10 mouse cellular contexts compared by ENCODE assay signal in the genomic region with DNA sequence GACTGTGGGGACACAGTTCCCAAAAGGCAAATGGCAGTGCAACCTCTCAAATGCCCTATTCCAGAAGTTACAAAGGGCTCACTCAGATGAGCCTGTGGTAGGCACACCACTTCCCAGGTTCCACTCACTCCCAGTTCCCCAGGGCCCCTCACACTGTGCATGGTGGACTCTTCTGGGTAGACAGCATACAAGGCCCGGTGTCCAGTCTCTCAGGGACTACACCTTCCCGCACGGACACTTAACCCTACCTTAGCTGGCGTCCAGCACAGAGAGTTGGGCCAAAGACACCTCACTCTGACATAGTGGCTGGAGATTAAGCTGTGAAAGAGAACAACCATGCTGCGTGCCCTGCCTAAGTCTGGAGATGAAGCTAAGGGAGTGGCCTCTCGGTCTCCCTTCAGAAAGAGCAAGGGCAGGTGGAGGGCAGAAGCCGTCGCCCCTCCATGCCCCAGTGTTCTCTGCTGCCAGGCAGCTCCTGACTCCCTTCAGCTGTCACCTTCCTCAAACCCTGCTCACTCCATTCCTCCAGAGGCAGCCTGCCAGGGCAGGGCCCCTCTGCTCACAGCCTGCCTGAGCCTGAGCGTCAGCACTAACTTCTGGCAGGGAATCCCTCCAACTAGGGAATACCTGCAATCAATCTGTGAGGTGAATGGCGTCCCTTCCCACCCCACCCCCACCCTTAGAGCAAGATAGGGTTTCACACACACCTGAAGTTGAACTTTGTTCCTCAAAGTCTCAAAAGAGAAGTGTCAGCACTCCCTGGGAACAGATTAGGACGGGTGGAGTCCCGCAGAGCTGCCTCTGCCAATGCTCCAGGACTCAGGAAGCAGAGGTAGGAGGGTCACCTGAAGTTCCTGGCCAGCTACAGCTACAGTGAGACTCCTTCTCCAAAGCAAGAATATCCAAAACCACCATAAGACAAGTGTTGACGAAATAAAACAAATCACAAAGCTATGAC. TPM values are rescaled to one million over a fixed set of nuclear protein-coding genes. Genes with fewer than 3 reads are reported as not detected.
DNase-seq lines count a peak whose midpoint lies in the region; ATAC-seq and TF ChIP-seq lines count a peak whose summit lies in the region.
"Had no signal": no experiment of that assay in that cellular context is flagged by ENCODE, and none has a peak within 500 bp of the region (broad histone marks: within the 10 kb centered on the region; RNA-seq: fewer than 3 reads in every experiment).

No protein-coding gene starts in this region.

- no peak overlapping the region for H3K4me3 ChIP-seq in kidney, postnatal 0 days (replicated peaks; ENCODE audit: low read depth, low read length)
- no peak overlapping the region for H3K4me3 ChIP-seq in kidney, embryonic 16.5 days (ENCODE audit: low read length)
- H3K4me3 ChIP-seq in heart, embryonic 11.5 days (ENCODE audit: low read depth, low read length): no peak overlapping the region
- no peak overlapping the region for H3K4me3 ChIP-seq in stomach, embryonic 14.5 days (ENCODE audit: low read depth, low read length)
- H3K4me3 ChIP-seq: megakaryocyte, embryonic 14.5 days had no signal

- H3K4me1 ChIP-seq in kidney, postnatal 0 days (replicated peaks; ENCODE audit: insufficient read depth, low read length): peaks cover 7% of the 10 kb centered on the region; the same call in 1 of the 2 replicates
- peaks cover 39% of the 10 kb centered on the region for H3K4me1 ChIP-seq in kidney, embryonic 16.5 days (ENCODE audit: insufficient read depth, low read length)
- peaks cover 74% of the 10 kb centered on the region for H3K4me1 ChIP-seq in heart, embryonic 11.5 days (ENCODE audit: control insufficient read depth, insufficient read depth, low read length)
- H3K4me1 ChIP-seq in stomach, embryonic 14.5 days (ENCODE audit: control insufficient read depth, insufficient read depth, low read length): peaks cover 23% of the 10 kb centered on the region
- H3K4me1 ChIP-seq: megakaryocyte, embryonic 14.5 days had no signal

- H3K36me3 ChIP-seq in kidney, postnatal 0 days (ENCODE audit: insufficient read depth, low read length): 0 out of 2 replicates have a peak, but pooled peaks cover 8% of the 10 kb centered on the region
- H3K36me3 ChIP-seq in kidney, embryonic 16.5 days (ENCODE audit: insufficient read depth, low read length): 0 out of 2 replicates have a peak, but pooled peaks cover 10% of the 10 kb centered on the region
- peaks cover 4% of the 10 kb centered on the region; the same call in 1 of the 2 replicates for H3K36me3 ChIP-seq in heart, embryonic 11.5 days (ENCODE audit: control insufficient read depth, insufficient read depth, low read length)
- no peaks in the 10 kb centered on the region for H3K36me3 ChIP-seq in stomach, embryonic 14.5 days (ENCODE audit: control insufficient read depth, insufficient read depth, low read length)

- no peak for TF ChIP-seq CTCF in kidney, postnatal 0 days (IDR thresholded peaks at IDR 0.05; ENCODE audit: low read depth)

- ATAC-seq in kidney, postnatal 0 days (replicated peaks; ENCODE audit: low FRiP score, low read depth): no peak
- ATAC-seq in kidney, embryonic 16.5 days (ENCODE audit: low FRiP score, low TSS enrichment): no peak
- ATAC-seq in heart, embryonic 11.5 days (replicated peaks; ENCODE audit: insufficient number of reproducible peaks, low FRiP score, low TSS enrichment): peak; percentile 65
- ATAC-seq in stomach, embryonic 14.5 days (ENCODE audit: insufficient number of reproducible peaks, insufficient read depth, low FRiP score, low read depth): peak; percentile 57

- no peak for DNase-seq in kidney, postnatal 0 days (ENCODE audit: low spot score)
- DNase-seq in heart, postnatal 10 days: peak; percentile 68 to 77
- no peak for DNase-seq in cerebellum, adult 11 months
- no peak for DNase-seq in cerebellum, adult 18-20 months
- DNase-seq: kidney, postnatal 14 days had no signal

- WGBS in kidney, postnatal 0 days: 64% methylated on average over 13 of the region's 13 CpGs
- WGBS in kidney, embryonic 16.5 days: 63% methylated on average over 13 of the region's 13 CpGs
- 40% methylated on average over 13 of the region's 13 CpGs for WGBS in heart, embryonic 11.5 days (ENCODE audit: insufficient replicate concordance)
- WGBS in stomach, embryonic 14.5 days: 61% methylated on average over 13 of the region's 13 CpGs

- peak overlapping the region; percentile 5; the same call in 1 of the 2 replicates for H3K27ac ChIP-seq in kidney, postnatal 0 days
- no peak overlapping the region for H3K27ac ChIP-seq in kidney, embryonic 16.5 days (ENCODE audit: low read length)
- H3K27ac ChIP-seq in heart, embryonic 11.5 days (ENCODE audit: low read depth, low read length): peak overlapping the region; percentile 90
- H3K27ac ChIP-seq in stomach, embryonic 14.5 days (ENCODE audit: low read length): no peak overlapping the region

- intact Hi-C loops in heart, postnatal 10 days (cut with DNase I): no loop called here

- no peak overlapping the region for H3K9ac ChIP-seq in kidney, postnatal 0 days (ENCODE audit: low read depth, low read length)
- no peak overlapping the region; the same call in 1 of the 2 replicates for H3K9ac ChIP-seq in kidney, embryonic 16.5 days (replicated peaks; ENCODE audit: low read length)
- peak overlapping the region; percentile 59; the same call in 1 of the 2 replicates for H3K9ac ChIP-seq in heart, embryonic 11.5 days (ENCODE audit: low read depth, low read length)
- no peak overlapping the region for H3K9ac ChIP-seq in stomach, embryonic 14.5 days (replicated peaks; ENCODE audit: low read depth, low read length)

- no peaks in the 10 kb centered on the region for H3K9me3 ChIP-seq in kidney, postnatal 0 days (replicated peaks; ENCODE audit: low read length)
- no peaks in the 10 kb centered on the region for H3K9me3 ChIP-seq in kidney, embryonic 16.5 days (ENCODE audit: low read length)
- H3K9me3 ChIP-seq in heart, embryonic 11.5 days (replicated peaks; ENCODE audit: control insufficient read depth, low read length): no peaks in the 10 kb centered on the region
- no peaks in the 10 kb centered on the region for H3K9me3 ChIP-seq in stomach, embryonic 14.5 days (ENCODE audit: control insufficient read depth, low read depth, low read length)
- H3K9me3 ChIP-seq: megakaryocyte, embryonic 14.5 days had no signal

- H3K27me3 ChIP-seq in kidney, postnatal 0 days (ENCODE audit: insufficient read depth, low read length): no peaks in the 10 kb centered on the region
- no peaks in the 10 kb centered on the region for H3K27me3 ChIP-seq in kidney, embryonic 16.5 days (ENCODE audit: insufficient read depth, low read length)
- no peaks in the 10 kb centered on the region for H3K27me3 ChIP-seq in heart, embryonic 11.5 days (ENCODE audit: control insufficient read depth, insufficient read depth, low read length)
- no peaks in the 10 kb centered on the region for H3K27me3 ChIP-seq in stomach, embryonic 14.5 days (ENCODE audit: control insufficient read depth, insufficient read depth, low read length)
- H3K27me3 ChIP-seq: CH12.LX had no signal

- H3K4me2 ChIP-seq in kidney, postnatal 0 days (ENCODE audit: low read length): no peak overlapping the region
- no peak overlapping the region for H3K4me2 ChIP-seq in kidney, embryonic 16.5 days (replicated peaks; ENCODE audit: low read depth, low read length)
- peak overlapping the region; percentile 43 for H3K4me2 ChIP-seq in heart, embryonic 11.5 days
- H3K4me2 ChIP-seq in stomach, embryonic 14.5 days (replicated peaks; ENCODE audit: low read depth, low read length): no peak overlapping the region

RNA-seq across cellular contexts. Expression of a gene that starts 30.3 kb away (rescaled TPM):
- polyA plus RNA-seq in kidney, postnatal 0 days (2015; fragmentation: Nextera tagmentation; extraction: Ambion mirVana): 8.2 and 9.4 TPM in 2 replicates
- polyA plus RNA-seq in kidney, embryonic 16.5 days (2015; fragmentation: Nextera tagmentation; extraction: Ambion mirVana): 18.1 and 18.3 TPM in 2 replicates
- 16.8 and 19.4 TPM in 2 replicates for polyA plus RNA-seq in heart, embryonic 11.5 days (2014; fragmentation: Nextera tagmentation; extraction: Ambion mirVana)
- 10 to 100 TPM; 52.7 to 67.3 TPM for total RNA-seq in heart, postnatal 10 days (2021)
- 6.6 and 7.0 TPM in 2 replicates for polyA plus RNA-seq in stomach, embryonic 14.5 days (2014; fragmentation: Nextera tagmentation; extraction: Ambion mirVana)

Comparison
In these comparisons a context has a peak if more than half of its experiments do, and no peak if none do; other contexts are left out.
1. H3K27ac ChIP-seq: peak in kidney, postnatal 0 days (single experiment) and heart, embryonic 11.5 days (single experiment); none in kidney, embryonic 16.5 days (single experiment) and stomach, embryonic 14.5 days (single experiment).
2. ATAC-seq: peak in heart, embryonic 11.5 days (single experiment) and stomach, embryonic 14.5 days (single experiment); none in kidney, postnatal 0 days (single experiment) and kidney, embryonic 16.5 days (single experiment).
3. DNase-seq: peak in heart, postnatal 10 days (2 of 2); none in kidney, postnatal 0 days (single experiment), cerebellum, adult 11 months (single experiment) and cerebellum, adult 18-20 months (0 of 2).